Mouse (Mus musculus) ES-CJ7 (cell line): ENCODE measurements around the gene Tbc1d2.

ENCODE experiments used
- DNase-seq: peaks from one replicate; pipeline ENCODE4 v3.0.0; 2011; ENCODE audit warnings: low read depth, low spot score

The Tbc1d2 gene

GRCm38 (mm10) chr4:46555762-46556161 is 94.2 kb downstream of the Tbc1d2 start:
- no peak for DNase-seq
